Mouse (Mus musculus) heart, embryonic 10.5 days (tissue): Measurements from ENCODE around the gene Patl2. TPM values are rescaled to one million over a fixed set of nuclear protein-coding genes. Genes with fewer than 3 reads are reported as not detected.

Experiments used
- DNase-seq: peaks from one replicate; pipeline ENCODE4 v3.0.0-alpha.2; 2017; ENCODE audit warnings: low spot score
- H3K27ac ChIP-seq: fragments of 300-500 bp; sonication (generic); 2 replicates; pipeline ENCODE4 v1.5.1; 2016; ENCODE audit warnings: mild to moderate bottlenecking
- H3K27me3 ChIP-seq: fragments of 300-500 bp; sonication (generic); 2 replicates; pipeline ENCODE4 v1.6.1; 2016; ENCODE audit warnings: mild to moderate bottlenecking; ENCODE audit not compliant: poor library complexity, insufficient read depth, severe bottlenecking
- H3K36me3 ChIP-seq: fragments of 300-500 bp; sonication (generic); 2 replicates; pipeline ENCODE4 v1.6.1; 2016; ENCODE audit warnings: mild to moderate bottlenecking, moderate library complexity
- H3K4me1 ChIP-seq: fragments of 300-500 bp; sonication (generic); 2 replicates; pipeline ENCODE4 v1.6.1; 2016; ENCODE audit warnings: mild to moderate bottlenecking
- H3K4me3 ChIP-seq: fragments of 300-500 bp; sonication (generic); 2 replicates; pipeline ENCODE4 v1.5.1; 2016; ENCODE audit warnings: mild to moderate bottlenecking, moderate library complexity
- H3K9me3 ChIP-seq: fragments of 300-500 bp; sonication (generic); 2 replicates; pipeline ENCODE4 v1.6.1; 2016; ENCODE audit warnings: mild to moderate bottlenecking, moderate library complexity
- WGBS: fragments of 180-500 bp; shearing (Covaris S2); methylation state at CpG from one replicate; pipeline ENCODE4 v1.1.7; 2016; 5-methylcytosine and 5-hydroxymethylcytosine counted together
- polyA plus RNA-seq: library from polyadenylated mRNA; unstranded; fragments of >200 nt; fragmentation: Nextera tagmentation; extraction: Ambion mirVana; gene quantifications from 2 replicates; pipeline ENCODE4 v1.2.1, GENCODE M21; 2016

Gene Patl2
- polyA plus RNA-seq, 1 experiment from 2014 or later = 0.05 TPM

DNA sequence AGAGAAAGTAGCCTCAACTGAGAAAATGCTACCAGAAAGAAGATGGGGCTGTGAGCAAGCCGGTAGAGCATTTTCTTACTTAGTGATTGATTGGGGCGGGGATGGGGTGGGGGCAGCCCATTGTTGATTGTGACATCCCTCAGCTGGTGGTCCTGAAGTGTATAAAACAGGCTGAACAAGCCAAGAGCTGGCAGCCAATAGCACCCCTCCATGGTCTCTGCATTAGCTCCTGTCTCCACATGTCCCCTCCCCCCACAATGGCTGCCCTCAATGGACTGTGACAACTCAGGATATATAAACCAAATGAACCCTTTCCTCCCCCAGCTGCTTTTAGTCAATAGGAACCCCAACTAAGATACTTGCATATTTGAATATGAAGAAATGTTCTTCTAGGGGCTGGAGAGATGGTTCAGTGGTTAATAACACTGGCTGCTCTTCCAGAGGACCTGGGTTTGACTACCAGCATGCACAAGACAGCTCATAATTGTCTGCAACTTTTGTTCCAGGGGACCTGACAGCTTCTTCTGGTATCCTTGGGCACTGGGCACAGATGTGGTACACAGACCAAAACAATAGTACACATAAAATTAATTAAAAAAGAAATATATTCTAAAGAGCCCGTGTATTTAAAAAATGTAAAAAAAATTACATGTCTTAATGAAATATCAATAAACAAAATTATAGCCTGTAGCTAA, 24.7 kb upstream of the Patl2 start:
- H3K27ac ChIP-seq = no peak overlapping the region
- peaks cover 4% of the 10 kb centered on the region; the same call in 1 of the 2 replicates for H3K4me1 ChIP-seq
- no peak for DNase-seq
- H3K27me3 ChIP-seq = no peaks in the 10 kb centered on the region
- no peak overlapping the region for H3K4me3 ChIP-seq
- WGBS = 73% methylated on average over 3 of the region's 3 CpGs
- no peaks in the 10 kb centered on the region for H3K9me3 ChIP-seq
- H3K36me3 ChIP-seq = no peaks in the 10 kb centered on the region

DNA sequence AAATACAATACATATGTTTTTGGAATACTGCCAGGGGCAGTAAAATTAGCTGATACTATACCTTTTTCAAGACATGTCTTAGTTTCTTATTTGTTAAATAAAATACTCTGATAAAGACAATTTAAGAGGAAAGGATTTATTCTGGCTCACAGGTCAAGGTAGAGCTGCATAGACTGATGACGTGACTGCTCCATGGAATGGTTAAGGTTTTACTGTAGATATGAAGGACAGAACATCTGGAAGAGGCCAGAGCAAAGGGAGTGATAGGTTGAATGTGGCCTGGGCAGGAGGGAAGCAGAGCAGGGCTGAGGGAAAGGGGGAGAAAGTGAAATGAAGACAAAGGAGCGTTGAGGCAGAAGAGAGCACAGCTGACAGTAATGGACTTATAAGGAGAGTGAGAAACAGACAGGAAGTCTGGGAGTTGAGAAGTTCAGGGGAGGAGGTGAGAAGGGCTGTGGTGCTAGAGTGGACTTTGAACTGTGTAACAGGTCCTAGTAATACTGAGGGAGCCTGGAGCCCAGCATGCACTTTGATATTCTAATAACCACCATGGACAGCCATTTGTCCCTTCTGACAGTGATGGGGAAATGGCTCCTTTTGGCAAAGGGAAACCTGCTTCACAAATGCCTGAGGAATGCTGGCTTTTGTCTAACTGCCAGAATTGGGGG, 20.6 kb upstream of the Patl2 start:
- Histone ChIP-seq H3K4me3 (no peak overlapping the region), H3K9me3 (no peaks in the 10 kb centered on the region), H3K4me1 (peaks cover 4% of the 10 kb centered on the region; the same call in 1 of the 2 replicates), H3K36me3 (no peaks in the 10 kb centered on the region), H3K27me3 (no peaks in the 10 kb centered on the region), H3K27ac (no peak overlapping the region)
- 51% methylated on average over 2 of the region's 2 CpGs for WGBS
- no peak for DNase-seq

DNA sequence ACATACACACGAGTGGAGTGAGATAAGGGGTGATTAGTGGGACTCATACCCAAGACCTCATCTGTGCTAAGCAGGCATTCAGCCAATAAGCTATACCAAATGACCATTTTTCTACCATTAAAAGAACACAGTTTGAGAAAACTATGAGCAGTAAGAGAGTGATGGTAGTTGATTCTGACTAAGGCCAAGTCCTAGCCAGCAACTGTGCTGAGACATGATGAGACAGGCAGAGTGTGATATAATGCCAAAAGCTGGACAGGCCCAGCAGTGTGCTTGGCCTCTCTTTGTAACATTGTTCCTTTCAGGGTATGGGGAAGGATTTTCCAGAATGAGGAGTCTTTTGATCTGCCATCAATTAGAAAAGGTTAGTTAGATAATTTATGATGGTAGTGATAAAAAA, 15.5 kb upstream of the Patl2 start:
- peaks cover under 1% of the 10 kb centered on the region; the same call in 1 of the 2 replicates for H3K4me1 ChIP-seq
- DNase-seq = no peak
- no peaks in the 10 kb centered on the region for H3K27me3 ChIP-seq
- H3K27ac ChIP-seq = no peak overlapping the region
- 57% methylated on average over 1 of the region's 1 CpGs for WGBS
- no peak overlapping the region for H3K4me3 ChIP-seq
- no peaks in the 10 kb centered on the region for H3K36me3 ChIP-seq
- no peaks in the 10 kb centered on the region for H3K9me3 ChIP-seq

DNA sequence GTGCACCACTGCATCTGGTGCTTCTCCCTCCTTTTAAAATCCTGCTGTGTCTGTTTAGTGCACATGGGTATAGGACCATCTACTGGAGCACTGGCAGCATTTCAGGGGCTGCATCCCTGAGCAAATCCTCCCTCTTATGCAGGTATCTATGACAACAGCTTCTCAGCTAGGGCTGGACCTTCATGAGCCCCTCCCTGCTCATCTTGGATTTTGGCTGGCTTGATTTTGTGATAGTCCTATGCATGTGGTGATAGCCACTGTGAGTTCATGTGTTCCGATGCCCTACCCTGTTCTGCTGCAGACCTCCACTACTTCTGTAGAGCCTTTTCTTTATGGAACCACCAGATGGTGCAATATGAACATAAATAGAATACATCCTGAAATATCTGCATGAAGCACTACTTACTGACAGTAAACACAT, 8.5 kb upstream of the Patl2 start:
- no peak for DNase-seq
- no peak overlapping the region for H3K27ac ChIP-seq
- 62% methylated on average over 1 of the region's 1 CpGs for WGBS
- no peaks in the 10 kb centered on the region for H3K4me1 ChIP-seq
- H3K4me3 ChIP-seq = no peak overlapping the region
- H3K27me3 ChIP-seq = no peaks in the 10 kb centered on the region
- no peaks in the 10 kb centered on the region for H3K9me3 ChIP-seq
- H3K36me3 ChIP-seq = no peaks in the 10 kb centered on the region

DNA sequence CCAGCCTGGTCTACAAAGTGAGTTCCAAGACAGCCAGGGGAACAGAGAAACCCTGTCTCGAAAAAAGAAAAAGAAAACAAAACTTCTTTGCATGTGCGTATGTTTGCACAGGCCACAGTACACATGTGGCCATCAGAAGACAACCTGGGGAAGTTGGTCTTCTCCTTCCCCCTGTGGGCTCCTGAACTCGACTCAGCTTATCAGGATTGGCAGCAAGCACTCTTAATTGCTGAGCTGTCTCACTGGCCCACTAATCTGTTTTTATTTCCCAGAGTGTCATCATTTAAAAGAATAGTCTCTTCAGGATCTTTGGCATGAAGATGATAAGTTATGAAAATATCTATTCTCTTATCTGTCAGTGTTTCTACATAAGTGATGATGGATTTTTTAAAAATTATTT, 5.9 kb upstream of the Patl2 start:
- DNase-seq = no peak
- Histone ChIP-seq H3K4me1 (no peaks in the 10 kb centered on the region), H3K4me3 (no peak overlapping the region), H3K27ac (no peak overlapping the region), H3K9me3 (no peaks in the 10 kb centered on the region), H3K36me3 (no peaks in the 10 kb centered on the region), H3K27me3 (no peaks in the 10 kb centered on the region)
- WGBS = 63% methylated on average over 3 of the region's 3 CpGs

DNA sequence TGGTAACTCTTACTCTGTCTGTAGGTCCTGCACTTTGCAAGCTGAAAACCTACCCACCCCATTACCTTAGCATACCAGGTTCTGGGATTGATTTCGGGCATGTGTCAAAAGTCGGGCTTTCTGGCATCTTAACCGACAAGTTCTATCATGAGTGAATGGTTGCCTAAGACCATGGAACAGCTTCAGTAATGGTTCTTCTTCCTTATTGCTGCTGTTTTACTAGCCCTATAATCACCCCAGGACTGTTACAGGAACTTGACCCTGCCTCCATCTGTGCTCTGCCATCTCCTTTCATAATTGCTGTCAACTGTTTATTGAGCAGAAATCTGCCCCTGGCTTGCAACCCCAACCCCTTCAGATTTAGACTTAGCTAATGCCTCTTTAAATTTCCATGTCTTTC, 762 bp upstream of the Patl2 start:
- no peak for DNase-seq
- Histone ChIP-seq H3K36me3 (no peaks in the 10 kb centered on the region), H3K4me3 (no peak overlapping the region), H3K27me3 (no peaks in the 10 kb centered on the region), H3K9me3 (no peaks in the 10 kb centered on the region), H3K27ac (no peak overlapping the region), H3K4me1 (no peaks in the 10 kb centered on the region)
- WGBS = 88% methylated on average over 3 of the region's 3 CpGs

DNA sequence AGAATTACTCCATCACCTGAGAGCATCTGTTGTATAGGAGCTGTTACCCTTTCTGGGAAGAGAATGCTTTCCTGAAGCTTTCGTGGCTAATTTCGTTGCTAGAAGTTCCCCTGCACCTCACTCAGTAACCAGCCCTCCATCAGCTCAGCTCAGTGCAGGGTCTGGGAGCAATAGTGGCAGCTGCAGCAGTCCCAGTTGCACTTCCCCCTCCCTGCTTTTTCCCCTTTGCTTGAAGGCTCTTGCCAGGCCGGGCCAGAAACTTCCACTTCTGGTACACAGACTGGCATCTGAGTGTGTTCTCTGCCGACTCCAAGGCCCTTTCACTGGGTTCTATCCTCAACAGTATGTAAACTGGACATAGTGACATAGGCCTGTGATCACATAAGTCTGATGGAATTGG, 903 bp downstream of the Patl2 start:
- no peak for DNase-seq
- Histone ChIP-seq H3K27ac (no peak overlapping the region), H3K36me3 (no peaks in the 10 kb centered on the region), H3K4me1 (no peaks in the 10 kb centered on the region), H3K9me3 (no peaks in the 10 kb centered on the region), H3K27me3 (no peaks in the 10 kb centered on the region), H3K4me3 (no peak overlapping the region)
- 83% methylated on average over 4 of the region's 4 CpGs for WGBS

DNA sequence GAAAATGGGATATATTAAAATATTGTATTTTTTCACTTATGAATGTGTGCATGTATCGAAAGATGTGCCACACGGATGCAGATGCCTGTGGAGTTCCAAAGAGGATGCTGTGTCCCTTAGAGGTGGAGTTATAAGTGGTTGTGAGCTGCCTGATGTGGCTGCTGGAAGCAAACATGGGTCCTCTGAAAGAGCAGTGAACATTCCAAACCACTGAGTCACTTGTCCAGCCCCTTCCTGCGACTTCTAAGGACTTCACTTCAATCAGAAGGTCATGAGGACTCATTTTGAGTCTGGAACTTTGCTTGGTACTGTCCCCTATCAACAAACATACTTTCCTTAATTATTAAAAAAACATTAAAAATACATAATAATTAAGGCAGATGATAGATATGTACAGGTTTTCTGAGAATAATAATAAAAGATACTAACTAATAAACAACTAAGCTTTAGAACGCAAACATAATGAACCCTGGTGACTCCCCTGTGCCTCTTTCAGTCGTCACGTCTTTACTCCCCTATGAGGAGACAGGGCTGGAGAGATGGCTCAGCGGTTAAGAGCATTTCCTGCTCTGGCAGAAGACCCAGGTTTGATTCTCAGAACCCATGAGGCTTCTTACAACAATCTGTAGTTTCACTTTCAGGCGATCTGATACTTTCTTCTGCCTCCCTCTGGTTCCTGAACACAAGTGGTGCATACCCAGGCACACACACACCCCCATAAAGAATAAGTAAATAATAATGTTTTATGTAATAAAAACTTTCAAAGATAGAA, 5.8 kb downstream of the Patl2 start:
- Histone ChIP-seq H3K9me3 (no peaks in the 10 kb centered on the region), H3K4me1 (no peaks in the 10 kb centered on the region), H3K36me3 (no peaks in the 10 kb centered on the region), H3K4me3 (no peak overlapping the region), H3K27ac (no peak overlapping the region), H3K27me3 (no peaks in the 10 kb centered on the region)
- 68% methylated on average over 8 of the region's 8 CpGs for WGBS
- DNase-seq = no peak

DNA sequence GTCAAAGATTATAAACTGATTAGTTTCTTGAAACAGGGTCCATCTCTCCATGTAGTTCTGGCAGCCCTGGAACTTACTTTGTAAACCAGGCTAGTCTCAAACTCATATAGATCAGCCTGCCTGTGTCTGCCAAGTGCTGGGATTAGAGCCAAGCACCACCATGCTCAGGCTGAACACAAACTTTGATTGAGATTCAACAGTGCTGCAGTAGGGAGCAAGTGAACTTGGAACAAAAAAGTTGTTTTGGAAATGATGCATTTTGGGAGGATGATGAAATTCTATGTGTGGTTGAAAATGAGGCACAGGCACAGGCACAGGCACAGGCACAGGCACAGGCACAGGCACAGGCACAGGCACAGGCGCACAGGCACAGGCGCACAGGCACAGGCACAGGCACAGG, 13.8 kb downstream of the Patl2 start:
- no peak for DNase-seq
- WGBS = 89% methylated on average over 2 of the region's 2 CpGs

DNA sequence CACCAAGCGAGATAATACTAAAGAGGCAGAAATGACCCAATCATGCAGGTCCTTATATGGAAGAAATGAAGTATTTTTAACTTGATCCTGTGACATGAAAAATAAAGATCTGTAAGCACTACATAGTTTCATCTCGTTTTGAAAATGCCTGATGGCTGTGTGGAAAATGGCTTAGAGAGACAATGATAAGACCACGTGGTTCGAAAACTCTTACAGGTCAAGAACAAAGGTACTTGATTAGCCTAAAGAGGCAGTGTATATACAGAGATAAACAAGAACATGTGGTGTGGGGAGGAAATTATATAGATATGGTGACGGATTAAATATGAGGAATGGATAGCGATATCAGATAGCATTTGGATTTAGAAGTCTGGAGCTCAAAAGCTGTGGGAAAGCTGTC, 14.7 kb downstream of the Patl2 start:
- no peak for DNase-seq
- H3K27ac ChIP-seq = no peak overlapping the region
- no peaks in the 10 kb centered on the region for H3K4me1 ChIP-seq
- no peaks in the 10 kb centered on the region for H3K27me3 ChIP-seq
- no peaks in the 10 kb centered on the region for H3K9me3 ChIP-seq
- H3K36me3 ChIP-seq = no peaks in the 10 kb centered on the region
- no peak overlapping the region for H3K4me3 ChIP-seq
- 68% methylated on average over 6 of the region's 6 CpGs for WGBS

More for the DNA sequence above, 13.8 kb downstream of the Patl2 start:
- H3K27me3 ChIP-seq = no peaks in the 10 kb centered on the region
- H3K27ac ChIP-seq = no peak overlapping the region
- H3K36me3 ChIP-seq = no peaks in the 10 kb centered on the region
- no peaks in the 10 kb centered on the region for H3K9me3 ChIP-seq
- no peak overlapping the region for H3K4me3 ChIP-seq
- H3K4me1 ChIP-seq = no peaks in the 10 kb centered on the region

DNA sequence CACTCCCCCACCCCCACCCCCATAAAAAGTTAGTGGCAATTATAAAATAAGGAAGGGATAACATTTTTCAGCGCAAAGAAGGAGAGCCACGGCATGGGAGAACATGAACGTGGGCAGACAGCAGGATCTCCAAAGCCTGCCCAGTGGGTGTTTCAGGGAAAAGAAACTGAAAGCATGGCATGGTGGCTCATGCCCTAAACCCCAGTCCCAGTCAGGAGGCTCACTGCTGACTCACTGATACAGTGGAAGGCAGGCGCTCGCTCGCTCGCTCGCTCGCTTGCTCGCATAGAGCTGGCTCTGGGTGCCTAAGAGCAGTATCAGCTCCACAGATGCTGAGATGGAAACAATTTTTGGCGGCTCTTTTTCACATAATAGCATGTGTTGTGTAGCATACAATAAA, 21.7 kb downstream of the Patl2 start:
- H3K4me3 ChIP-seq = no peak overlapping the region
- 78% methylated on average over 11 of the region's 11 CpGs for WGBS
- no peaks in the 10 kb centered on the region for H3K36me3 ChIP-seq
- no peak for DNase-seq
- H3K9me3 ChIP-seq = no peaks in the 10 kb centered on the region
- no peak overlapping the region for H3K27ac ChIP-seq
- no peaks in the 10 kb centered on the region for H3K27me3 ChIP-seq
- H3K4me1 ChIP-seq = peaks cover 9% of the 10 kb centered on the region; the same call in 1 of the 2 replicates

DNA sequence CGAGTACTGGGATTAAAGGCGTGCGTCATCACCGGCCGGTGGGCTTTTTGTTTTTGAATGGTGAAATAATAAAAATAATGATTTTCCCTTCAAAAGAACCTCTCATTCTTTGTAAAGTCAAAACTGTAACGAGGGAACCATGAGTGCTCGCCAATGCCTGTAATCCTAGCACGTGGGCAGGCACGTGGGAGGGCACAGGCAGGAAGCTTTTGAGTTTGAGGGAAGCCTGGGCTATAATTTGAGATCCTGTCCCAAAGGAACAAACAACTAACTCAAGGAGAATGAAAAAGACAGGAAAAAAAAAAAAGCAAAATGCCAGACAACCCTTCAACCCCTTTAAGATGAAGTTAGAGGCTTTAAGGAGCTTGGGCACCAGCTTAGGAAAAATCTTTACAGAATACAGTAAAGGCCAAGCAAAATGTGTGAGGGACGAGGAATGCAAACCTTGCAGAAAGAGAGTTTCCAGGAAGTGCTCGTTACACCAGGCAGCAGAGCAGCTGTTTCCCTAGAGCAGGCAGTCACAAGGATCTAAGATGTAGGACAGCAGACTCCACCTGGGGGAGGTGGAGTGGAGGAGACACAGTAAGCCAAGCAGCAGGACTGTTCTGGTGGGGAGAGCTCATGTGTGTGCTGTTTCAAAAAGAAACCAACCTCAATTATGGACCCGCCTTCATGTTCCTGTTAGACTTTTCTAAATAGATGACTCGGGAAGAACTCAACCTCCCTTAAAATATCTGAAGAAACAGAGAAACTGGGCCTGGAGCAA, 22.4 kb downstream of the Patl2 start:
- DNase-seq = peak; percentile 71
- peaks cover 13% of the 10 kb centered on the region for H3K4me1 ChIP-seq
- H3K36me3 ChIP-seq = no peaks in the 10 kb centered on the region
- no peak overlapping the region for H3K4me3 ChIP-seq
- no peak overlapping the region for H3K27ac ChIP-seq
- no peaks in the 10 kb centered on the region for H3K9me3 ChIP-seq
- 70% methylated on average over 13 of the region's 13 CpGs for WGBS
- H3K27me3 ChIP-seq = no peaks in the 10 kb centered on the region
